Mouse (Mus musculus): Measurements from ENCODE around the gene Dnajc11.
A peak's percentile ranks its signal among the peaks of the same experiment; 100 is the strongest.

Dnajc11 gene

DNA sequence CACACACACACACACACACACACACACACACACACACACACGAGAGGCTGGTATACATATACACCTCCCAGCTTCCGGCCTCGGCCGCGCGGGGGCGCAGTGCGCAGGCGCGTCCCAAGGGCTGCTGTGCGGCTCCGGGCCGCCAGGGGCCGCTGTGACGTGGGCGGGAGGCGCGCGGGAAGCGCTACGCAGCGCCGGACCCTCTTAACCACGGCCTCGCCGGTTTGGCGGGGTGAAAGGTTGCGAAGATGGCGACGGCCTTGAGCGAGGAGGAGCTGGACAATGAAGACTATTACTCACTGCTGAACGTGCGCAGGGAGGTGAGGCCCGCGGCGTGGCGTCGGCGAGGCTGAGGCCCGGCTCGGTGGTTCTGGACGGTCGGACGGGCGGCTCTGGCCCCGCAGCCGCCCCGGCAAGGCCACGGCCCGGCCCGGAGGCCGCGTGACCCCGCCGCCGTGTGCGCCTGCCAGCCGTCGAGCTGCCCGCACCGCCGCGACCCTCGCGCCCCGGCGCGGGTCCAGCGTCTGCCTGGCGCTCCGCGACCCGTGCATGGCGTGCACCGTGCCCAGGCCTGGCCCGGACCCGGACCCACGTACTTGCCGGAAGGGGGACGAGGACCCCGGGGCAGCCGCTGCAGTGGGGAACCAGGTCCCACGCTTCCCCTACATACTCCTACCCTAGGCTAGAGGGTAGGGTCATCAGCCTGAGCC, at the start of gene Dnajc11:
Gene Dnajc11, plus strand, starts transcription at position 187 of the 710 bp plus-strand sequence.
- DNase-seq (ENCODE audit: low read depth, low spot score), result peak; percentile 97

DNA sequence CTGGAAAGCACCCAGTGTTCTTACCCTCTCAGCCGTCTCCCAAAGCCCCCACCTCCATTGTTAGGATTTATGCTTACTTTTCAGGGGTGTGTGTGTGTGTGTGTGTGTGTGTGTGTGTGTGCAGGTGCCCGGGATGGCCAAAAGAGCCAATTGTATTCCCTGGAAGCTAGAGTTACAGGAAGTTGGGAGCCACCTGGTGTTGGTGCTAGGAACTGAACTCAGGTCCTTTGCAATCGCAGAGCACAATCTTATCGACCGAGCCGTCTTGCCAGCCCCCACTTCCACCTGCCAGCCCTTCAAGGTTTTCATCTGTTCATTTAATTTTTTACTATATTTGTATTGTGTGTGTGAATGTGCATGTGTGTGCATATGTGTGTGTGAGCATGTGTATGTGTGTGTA, 40.2 kb upstream of the Dnajc11 start:
- no peak for DNase-seq (ENCODE audit: low read depth, low spot score)

DNA sequence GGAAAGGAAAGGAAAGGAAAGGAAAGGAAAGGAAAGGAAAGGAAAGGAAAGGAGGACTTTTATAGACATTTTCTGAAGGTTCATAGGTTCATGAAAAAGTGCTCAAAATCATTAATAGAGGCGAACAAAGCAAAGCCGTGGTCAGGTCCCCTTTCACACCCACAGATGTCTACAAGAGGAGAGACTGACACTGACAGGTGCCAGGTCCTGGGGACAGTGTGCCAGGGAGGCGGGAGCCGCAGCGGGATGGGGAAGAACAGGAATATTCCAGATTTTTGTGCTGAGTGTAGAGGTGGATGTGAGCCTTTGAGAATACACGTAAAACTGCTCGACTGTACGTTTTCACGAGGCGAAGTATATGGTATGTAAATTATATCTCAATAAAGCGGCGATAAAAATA, 38.6 kb upstream of the Dnajc11 start:
- DNase-seq (ENCODE audit: low read depth, low spot score), result no peak

DNA sequence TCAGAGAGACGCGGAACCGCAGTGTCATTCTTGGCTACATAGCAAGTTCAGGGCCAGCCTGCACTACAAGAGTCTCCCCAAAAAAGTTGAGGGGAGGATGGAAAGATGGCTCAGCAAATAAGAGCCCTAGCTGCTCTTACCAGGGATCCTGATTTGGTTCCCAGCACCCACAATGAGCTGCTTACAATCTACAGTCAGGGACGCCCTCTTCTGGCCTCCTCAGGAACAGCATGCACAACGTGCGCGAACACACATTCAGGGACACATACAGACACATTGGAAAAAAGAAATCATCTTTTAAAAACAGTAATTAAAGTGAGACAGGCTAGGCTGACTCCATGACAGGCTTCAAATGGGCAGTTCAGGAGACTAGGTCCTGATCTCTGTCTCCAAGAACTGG, 37.9 kb upstream of the Dnajc11 start:
- DNase-seq (ENCODE audit: low read depth, low spot score), result no peak

DNA sequence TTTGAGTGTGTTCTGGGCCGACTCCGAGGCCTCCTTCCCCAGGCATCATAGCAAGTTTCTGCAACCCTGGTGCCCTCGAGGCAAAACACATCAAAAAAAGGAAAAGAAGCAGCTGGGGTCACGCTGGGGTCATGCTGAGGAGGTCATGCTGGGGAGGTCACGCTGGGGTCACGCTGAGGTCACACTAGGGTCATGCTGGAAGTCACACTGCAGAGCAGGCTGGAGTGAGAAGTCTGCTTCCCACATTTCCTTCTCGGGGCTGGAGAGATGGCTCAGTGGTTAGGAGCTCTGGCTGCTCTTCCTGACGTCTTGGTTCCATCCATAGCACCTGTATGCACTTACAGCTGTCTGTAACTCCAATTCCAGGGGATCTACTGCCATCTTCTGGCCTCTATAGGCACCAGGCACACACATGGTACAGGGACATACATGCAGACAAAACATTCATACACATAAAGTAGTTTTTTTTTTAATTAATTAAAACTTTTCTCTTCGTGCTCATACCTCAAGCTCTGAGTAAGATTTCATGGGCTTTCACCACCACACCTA, 36.3 kb upstream of the Dnajc11 start:
- DNase-seq (ENCODE audit: low read depth, low spot score), result no peak

DNA sequence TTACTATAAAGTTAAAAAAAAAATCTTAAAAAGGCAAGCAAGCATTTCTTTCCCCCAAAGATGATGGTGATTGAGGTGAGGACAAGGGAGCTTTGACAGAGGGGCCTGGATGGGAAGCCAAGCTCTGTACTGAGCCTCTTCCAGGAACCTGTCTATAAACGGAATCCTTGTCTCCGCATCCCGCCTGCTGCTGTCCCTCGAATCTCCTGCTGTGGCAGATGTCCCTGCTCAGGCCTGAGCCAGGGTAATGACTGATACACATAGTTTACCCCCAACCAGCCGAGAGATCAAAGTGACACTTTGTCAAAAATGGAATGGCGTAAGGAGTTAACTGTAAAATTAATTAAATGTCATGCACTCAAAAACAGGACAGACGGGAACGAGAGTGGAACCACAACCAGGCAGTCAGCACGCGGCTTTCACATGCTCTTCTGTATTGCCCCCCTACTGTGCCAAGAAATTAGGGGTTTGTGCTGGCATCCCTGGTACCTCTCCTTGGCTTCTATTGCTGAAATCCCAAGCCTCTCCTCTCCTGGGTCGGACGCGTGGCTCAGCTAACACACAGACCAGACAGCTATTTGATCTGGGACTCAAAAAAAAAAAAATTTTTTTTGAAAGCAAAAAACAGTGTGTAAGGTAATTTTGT, 34.8 kb upstream of the Dnajc11 start:
- no peak for DNase-seq (ENCODE audit: low read depth, low spot score)

DNA sequence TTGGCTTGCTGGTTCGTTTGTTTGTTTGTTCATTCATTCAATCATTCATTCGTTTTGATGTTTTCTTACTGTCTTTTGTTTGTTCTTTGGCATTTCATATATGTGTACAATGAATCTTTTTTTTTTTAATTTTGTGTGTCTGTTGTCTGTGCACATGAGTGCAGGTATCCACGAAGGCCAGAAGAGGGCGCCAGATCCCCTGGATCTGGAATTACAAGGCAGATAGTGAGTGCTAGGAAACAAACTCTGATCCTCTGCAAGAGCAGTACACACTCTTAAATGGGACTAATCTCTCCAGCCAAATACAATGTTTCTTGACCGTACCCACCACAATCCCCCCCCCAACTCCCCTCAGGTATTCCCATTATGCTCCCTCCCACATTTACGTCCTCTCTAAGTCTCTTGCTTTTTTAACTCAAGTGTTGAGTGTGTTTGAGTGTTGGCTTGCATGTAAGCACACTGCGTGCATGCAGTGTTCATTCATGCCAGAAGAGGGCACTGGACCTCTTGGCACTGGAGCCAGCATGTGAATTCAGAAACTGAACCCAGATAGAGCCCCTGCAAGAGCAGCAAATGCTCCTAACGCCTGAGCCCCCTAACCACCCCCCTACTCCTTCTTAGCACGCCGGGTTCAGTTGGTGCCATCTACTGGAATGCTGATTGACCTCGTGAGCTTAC, 33.6 kb upstream of the Dnajc11 start:
- DNase-seq (ENCODE audit: low read depth, low spot score), result no peak

DNA sequence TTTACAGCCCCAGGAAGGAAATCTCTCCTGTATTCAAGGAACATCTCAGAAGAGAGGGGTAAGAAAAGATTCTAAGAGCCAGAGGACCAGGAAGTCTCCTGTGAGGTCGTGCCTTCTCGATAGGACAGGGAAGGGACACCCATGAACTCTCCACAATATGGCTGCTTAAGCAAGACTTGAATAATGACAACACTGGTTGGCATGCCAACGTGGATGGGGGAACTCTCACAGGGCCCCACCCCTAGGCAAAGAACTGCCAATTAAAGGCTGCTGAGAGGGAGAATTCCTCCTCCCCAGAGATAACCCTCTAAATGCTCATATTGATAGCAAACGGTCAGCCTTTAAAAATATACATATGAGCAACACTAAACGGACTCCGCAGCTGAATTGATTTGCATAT, 32.8 kb upstream of the Dnajc11 start:
- DNase-seq (ENCODE audit: low read depth, low spot score), result no peak

DNA sequence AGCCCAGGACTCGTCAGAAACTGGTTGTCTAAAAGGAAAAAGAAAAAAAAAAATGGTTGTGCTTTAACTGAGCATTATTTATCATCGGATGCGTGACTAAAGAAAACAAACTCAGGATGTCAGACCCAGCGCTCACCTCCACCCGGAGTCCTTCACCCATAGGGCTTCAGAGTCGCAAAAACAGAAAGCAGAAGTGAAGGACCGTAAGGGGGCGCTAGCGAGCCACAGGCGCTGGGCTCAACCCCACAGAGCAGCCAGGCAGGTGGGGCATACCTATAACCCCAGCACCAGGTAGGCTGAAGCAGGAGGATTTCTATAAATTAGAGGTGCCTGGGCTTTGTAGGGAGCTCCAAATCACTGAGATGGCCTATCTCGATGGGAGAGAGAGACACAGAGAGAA, 32.1 kb upstream of the Dnajc11 start:
- no peak for DNase-seq (ENCODE audit: low read depth, low spot score)

DNA sequence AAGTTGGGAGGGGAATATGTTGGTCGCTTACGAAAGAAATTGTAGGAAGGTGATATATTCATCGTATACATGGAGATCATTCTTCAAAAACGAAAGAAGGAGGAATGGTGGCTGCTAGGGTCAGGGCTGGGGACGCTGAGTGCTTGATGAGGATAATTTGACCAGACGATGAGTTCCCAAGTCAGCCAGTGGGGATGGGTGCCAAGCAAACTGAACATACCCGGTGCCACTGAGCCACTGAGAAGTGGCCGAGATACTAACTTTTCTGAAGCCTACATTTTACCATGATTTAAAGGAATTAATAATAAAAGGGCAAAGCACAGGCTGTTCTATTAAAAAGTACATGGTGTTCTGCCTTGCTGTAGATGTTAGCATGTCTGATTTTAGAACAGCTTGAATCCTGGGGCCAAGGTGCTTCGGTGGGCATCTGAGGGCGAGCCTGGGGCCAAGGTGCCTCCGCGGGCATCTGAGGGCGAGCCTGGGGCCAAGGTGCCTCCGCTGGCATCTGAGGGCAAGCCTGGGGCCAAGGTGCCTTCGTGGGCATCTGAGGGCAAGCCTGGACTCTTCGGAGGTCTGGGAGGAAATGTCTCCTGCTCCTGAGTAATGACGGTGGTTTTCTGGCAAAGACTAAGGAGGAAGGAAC, 31.3 kb upstream of the Dnajc11 start:
- DNase-seq (ENCODE audit: low read depth, low spot score), result peak; percentile 10

DNA sequence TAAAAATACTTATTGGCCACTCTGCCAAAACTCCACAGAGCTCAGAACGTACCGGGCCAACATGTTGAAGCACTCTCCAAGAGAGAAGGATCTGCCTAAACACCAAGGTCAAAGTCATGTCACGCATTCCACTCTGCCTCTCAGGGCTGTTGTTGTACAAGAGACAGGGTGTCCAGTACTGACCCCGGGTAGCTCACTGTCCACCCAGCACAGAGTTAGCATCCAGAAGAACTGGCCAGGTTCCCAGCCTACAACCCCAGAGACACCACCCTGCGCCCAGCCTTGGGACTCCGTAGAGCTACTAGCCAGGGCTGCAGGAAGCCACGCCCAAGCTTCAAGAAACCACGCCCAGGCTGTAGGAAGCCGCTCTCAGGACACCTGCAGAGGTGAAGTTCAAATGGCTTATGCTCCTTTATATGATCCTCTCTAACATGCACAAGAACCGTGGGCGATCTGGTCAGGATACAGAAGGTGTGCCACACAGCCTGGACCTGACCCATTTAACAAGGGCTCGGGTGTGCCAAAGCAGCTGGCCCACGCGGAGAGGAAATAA, 30.7 kb upstream of the Dnajc11 start:
- DNase-seq (ENCODE audit: low read depth, low spot score), result peak; percentile 71

DNA sequence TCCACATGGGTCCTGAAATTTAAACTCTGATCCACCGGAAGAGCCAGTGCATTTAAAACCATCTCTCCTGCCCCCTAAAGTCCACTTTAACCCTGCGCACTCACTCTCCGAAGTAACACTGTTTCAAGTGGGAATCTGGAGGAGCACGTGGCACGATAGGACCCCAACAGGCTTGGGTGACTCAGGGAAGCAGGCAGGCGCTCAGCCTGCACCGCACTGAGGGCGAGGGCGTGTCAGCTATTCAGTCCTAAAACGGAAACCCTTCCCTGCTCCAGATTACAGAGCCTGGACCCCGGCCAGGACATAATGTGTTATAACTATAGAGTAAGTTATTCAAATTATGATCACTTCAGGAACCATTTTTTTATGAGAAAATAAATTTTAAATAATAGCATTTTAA, 29.4 kb upstream of the Dnajc11 start:
- peak; percentile 22 for DNase-seq (ENCODE audit: low read depth, low spot score)

DNA sequence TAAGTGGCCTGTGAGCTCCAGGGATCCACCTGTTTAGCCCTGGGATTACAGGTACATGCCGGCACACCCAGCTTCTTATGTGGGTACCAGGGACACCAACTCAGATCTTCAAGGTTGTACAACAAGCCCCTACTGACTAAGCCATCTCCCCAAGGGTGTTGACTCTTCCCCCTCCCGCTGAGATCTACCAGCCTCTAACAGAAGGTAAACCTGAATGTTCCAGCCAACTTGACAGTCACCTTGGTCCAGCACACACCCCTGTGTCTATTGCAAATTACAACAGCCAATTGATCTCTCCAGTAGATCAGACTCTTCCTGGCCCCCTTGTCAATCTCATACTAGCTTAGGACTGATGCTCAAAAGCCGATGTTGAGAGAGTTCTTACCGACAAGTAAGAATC, 27.9 kb upstream of the Dnajc11 start:
- no peak for DNase-seq (ENCODE audit: low read depth, low spot score)

DNA sequence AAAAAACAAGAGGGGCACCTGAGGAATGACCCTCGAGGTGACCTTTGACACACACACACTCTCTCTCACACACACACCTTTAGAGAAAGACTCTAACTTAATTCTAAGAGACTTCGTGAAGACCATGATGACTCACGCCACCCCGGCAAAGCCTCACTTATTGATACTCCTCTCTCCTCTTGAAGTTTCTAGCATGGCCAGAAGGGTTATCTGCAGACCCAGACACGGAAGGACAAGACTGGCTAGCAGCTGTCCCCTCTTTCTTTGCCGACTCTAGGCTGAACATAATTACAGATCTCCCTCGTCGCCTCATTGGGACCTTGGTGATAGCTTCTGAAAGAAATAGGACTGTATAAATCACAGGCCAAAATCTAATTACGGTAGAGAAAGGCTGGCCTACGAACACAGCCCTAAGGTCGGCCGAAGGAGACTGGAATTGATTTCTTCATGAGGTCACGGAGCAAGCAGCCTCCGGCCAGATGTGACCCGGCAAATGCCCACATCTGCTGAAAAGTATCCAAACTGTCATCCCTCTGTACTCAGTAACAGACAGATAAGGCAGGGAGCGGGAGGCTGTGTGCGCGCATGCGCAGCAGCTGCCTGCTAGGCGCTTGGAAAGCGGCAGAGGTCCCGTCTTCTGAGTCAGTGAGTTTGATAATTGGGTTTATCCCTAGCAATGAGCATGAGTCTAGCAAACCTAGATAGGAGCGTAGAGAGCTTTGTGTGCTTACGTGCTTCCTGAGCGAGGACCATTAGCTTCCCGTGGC, 25.7 kb upstream of the Dnajc11 start:
- no peak for DNase-seq (ENCODE audit: low read depth, low spot score)

DNA sequence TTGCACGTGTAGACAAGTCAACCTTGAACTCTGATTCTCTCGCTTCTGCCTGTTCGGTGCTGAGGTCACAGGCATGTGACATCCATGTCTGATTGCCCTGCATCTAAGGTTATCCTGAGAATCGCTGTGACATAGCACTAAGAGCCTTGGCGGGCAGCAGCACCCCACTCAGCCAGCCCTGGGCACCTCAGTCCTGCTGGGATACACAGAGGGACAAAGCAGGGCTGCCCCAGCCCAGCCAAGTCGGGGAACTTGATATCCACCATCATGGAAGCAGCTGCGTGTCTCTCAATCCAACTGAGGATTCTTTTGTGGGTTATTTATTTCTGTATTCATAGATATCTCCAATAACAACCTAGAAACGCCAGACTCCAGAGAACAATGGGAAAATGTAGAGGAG, 24.7 kb upstream of the Dnajc11 start:
- DNase-seq (ENCODE audit: low read depth, low spot score), result no peak

DNA sequence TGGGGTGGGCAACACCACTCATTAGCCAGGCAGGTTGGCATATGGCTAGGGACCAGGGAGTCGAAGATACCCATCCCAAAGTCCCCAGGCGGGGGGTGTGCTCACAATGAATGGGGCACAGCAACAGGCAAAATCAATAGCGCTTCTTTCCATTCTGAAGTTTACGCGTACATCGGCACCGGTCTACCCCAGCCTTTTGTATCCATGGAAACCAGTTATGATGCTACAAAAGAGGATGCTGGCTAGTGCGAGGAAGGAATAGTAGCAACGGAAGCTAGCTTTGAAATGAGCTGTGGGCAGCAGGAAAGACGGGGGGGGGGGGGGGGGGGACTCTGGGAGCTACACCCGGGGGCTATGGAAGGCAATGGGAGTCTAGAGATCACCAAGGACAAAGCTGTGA, 17.2 kb upstream of the Dnajc11 start:
- DNase-seq (ENCODE audit: low read depth, low spot score), result peak; percentile 54

DNA sequence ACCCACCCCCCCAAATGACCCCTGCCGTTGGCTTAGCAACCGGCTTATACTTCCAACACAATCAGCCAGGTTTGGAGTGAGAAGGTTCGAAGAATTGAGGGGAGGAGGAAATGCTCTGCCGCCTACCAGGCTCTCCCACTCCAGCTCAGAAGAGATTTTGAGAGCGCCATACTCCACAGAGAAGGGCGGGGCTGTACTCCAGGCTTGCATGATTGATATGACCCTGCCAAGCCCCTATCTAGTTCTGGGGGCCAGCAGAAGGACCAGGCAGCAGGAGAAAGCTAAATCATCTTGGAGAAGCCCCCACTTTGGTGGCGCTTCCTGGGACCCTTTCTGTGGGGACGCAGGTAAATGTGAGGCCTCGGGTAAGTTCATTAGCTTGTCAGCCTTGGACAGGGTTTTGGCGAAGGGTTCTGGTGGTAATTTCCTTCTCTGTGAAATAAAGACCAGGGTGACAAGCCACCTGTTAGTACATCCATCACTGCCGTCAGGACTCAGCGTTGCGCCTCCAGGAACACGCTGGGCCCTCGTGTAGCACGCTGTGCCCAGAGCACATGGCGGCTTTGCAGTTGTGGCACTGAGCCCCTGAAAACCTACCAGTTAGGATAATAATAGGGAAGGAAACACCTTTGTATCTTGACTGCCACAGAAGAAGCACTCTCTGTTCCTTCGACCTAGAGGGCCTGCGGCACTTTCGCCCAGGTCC, 14.2 kb upstream of the Dnajc11 start:
- no peak for DNase-seq (ENCODE audit: low read depth, low spot score)

DNA sequence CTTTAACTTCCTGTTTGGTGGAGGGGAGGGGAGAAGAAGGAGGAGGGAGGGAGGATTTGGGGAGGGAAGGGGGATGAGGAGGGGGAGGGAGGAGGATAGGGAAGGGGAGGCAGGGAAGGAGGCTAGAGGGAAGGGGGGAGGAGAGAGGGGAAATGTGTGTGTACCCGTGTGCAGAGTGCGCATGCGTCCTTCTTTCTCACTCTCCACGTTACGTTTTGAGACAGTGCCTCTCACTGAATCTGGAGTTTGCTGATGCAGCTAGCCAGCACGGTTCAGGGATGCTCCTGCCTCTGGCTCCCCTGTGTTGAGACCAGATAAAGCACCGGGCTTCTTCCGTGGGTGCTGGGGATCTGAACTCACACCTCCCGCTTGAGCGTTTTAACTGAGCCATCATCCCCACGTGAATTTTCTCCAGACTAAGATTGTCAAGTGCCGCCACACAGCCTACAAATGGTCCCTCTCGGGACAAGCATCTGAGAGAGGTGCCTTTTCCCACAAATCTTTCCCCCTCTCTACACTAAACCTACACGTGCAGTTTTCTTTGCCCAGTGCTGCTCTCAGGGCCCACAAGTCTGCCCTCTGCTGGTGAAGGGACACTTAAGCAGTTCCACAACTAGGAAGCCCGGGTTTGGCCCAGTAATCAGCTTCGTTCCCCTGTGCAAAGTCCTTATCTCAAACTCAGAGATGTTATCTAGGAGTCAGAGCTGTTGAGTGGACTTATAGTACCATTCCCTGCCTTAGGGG, 13.4 kb upstream of the Dnajc11 start:
- peak; percentile 85 for DNase-seq (ENCODE audit: low read depth, low spot score)

DNA sequence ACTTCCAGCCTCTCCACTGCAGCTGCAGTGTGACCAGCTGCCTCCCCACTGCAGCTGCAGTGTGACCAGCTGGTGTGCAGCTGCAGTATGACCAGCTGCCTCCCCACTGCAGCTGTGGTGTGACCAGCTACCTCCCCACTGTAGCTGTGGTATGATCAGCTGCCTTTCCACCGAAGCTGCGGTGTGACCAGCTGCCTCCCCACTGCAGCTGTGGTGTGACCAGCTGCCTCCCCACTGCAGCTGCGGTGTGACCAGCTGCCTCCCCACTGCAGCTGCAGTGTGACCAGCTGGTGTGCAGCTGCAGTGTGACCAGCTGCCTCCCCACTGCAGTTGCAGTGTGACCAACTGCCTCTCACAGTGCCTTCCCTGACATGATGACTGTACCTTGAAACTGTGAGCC, 11.4 kb upstream of the Dnajc11 start:
- no peak for DNase-seq (ENCODE audit: low read depth, low spot score)

Measured in brain, adult 2 months (tissue).